Mouse (Mus musculus) midbrain, embryonic 13.5 days (tissue): ENCODE data around the gene Hoxa2. TPM values are rescaled to one million over a fixed set of nuclear protein-coding genes. Genes with fewer than 3 reads are reported as not detected.

Experiments used
- ATAC-seq: fragments of 200-750 bp; cut with Nextera tagmentation; 2 replicates; pipeline ENCODE4 v1.8.0; 2017; ENCODE audit warnings: mild to moderate bottlenecking, moderate TSS enrichment, moderate library complexity
- H3K27ac ChIP-seq: fragments of 300-500 bp; sonication (generic); 2 replicates; pipeline ENCODE4 v1.5.1; 2015; ENCODE audit warnings: inconsistent platforms, mild to moderate bottlenecking, moderate library complexity
- H3K27me3 ChIP-seq: fragments of 300-500 bp; sonication (generic); 2 replicates; pipeline ENCODE4 v1.6.1; 2015; ENCODE audit warnings: mild to moderate bottlenecking, inconsistent platforms
- H3K36me3 ChIP-seq: fragments of 300-500 bp; sonication (generic); 2 replicates; pipeline ENCODE4 v1.6.1; 2015; ENCODE audit warnings: mild to moderate bottlenecking, inconsistent platforms
- H3K4me1 ChIP-seq: fragments of 300-500 bp; sonication (generic); replicated peaks from 2 replicates; pipeline ENCODE4 v1.6.1; 2015; ENCODE audit warnings: inconsistent platforms
- H3K4me2 ChIP-seq: fragments of 300-500 bp; sonication (generic); replicated peaks from 2 replicates; pipeline ENCODE4 v1.6.1; 2015; ENCODE audit warnings: moderate library complexity, mild to moderate bottlenecking, inconsistent platforms
- H3K4me3 ChIP-seq: fragments of 300-500 bp; sonication (generic); replicated peaks from 2 replicates; pipeline ENCODE4 v1.5.1; 2015; ENCODE audit warnings: mild to moderate bottlenecking, inconsistent platforms
- H3K9ac ChIP-seq: fragments of 300-500 bp; sonication (generic); replicated peaks from 2 replicates; pipeline ENCODE4 v1.6.1; 2015; ENCODE audit warnings: mild to moderate bottlenecking, inconsistent platforms
- H3K9me3 ChIP-seq: fragments of 300-500 bp; sonication (generic); 2 replicates; pipeline ENCODE4 v1.6.1; 2016; ENCODE audit warnings: mild to moderate bottlenecking, inconsistent platforms
- WGBS: fragments of 180-500 bp; shearing (Covaris S2); methylation state at CpG from one replicate; pipeline ENCODE4 v1.1.7; 2015; 5-methylcytosine and 5-hydroxymethylcytosine counted together
- polyA plus RNA-seq: library from polyadenylated mRNA; unstranded; fragments of >200 nt; fragmentation: Nextera tagmentation; extraction: Ambion mirVana; gene quantifications from 2 replicates; pipeline ENCODE4 v1.2.1, GENCODE M21; 2015

Gene Hoxa2
- polyA plus RNA-seq, 1 experiment from 2014 or later, result not detected

DNA sequence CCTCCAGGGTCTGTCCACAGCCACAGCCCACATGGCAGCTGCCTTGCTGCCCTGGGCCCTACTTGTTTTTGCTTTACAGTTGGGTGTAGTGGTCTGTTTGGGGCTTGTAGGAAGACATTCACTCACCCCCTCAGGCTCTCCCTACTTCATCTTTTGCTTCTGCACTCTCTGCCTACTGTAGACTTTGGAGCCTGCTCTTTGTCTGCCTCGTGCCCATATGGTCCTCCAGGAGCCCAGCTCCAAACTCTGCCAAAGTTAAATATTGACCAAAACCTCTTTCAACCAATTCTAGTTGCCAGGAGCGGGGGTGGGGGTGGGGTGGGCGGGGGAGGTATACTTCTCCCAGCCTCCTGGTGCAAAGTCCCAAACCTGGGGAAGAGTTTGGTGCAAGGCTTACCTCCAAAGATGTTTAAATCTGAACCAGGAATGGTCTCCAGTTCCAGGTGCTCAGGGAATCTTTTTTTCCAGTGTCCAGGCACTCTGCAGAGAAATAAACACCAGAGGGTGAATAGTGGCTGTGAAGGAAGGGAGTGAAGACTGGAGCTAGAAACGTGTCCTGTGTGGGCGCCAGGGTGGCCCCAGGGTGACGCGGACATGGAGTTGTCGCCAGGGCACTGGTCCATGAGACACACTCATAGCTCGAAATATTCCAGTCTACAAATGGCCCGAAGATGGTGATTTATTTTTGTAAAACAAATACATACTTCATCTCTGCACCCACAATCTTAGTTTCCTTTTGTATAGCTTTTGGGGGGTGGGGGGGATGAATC lies 18.9 kb upstream of the Hoxa2 start:
- 5% methylated on average over 10 of the region's 10 CpGs for WGBS
- H3K4me1 ChIP-seq, result no peaks in the 10 kb centered on the region
- no peak overlapping the region for H3K27ac ChIP-seq
- H3K4me2 ChIP-seq, result no peak overlapping the region
- H3K4me3 ChIP-seq, result no peak overlapping the region
- H3K27me3 ChIP-seq, result peaks cover 100% of the 10 kb centered on the region
- H3K9me3 ChIP-seq, result no peaks in the 10 kb centered on the region
- ATAC-seq, result no peak
- H3K36me3 ChIP-seq, result no peaks in the 10 kb centered on the region
- no peak overlapping the region for H3K9ac ChIP-seq

DNA sequence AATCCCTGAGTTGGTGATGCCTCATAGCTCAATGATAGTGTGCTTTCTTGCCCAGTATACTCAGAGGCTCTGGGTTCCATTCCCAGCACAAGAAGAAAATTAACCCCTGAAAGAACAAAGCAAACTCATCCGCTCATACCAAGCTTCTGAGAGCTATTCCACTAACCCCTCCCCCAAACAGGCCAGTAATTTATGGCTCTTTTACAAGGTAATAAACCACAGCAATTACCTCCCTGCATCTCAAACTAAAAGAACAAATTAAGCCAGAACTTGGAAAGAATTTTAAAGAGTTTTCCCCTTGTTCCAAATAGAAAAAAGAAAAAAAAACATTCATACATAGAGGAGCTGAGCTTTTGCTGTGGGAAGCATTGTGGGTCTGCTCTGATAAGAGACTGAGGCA lies 18.2 kb upstream of the Hoxa2 start:
- no peaks in the 10 kb centered on the region for H3K36me3 ChIP-seq
- no peak overlapping the region for H3K27ac ChIP-seq
- H3K27me3 ChIP-seq, result peaks cover 100% of the 10 kb centered on the region
- no peak overlapping the region for H3K4me2 ChIP-seq
- 7% methylated on average over 1 of the region's 1 CpGs for WGBS
- H3K9ac ChIP-seq, result no peak overlapping the region
- no peaks in the 10 kb centered on the region for H3K9me3 ChIP-seq
- H3K4me3 ChIP-seq, result no peak overlapping the region
- no peak for ATAC-seq
- no peaks in the 10 kb centered on the region for H3K4me1 ChIP-seq

DNA sequence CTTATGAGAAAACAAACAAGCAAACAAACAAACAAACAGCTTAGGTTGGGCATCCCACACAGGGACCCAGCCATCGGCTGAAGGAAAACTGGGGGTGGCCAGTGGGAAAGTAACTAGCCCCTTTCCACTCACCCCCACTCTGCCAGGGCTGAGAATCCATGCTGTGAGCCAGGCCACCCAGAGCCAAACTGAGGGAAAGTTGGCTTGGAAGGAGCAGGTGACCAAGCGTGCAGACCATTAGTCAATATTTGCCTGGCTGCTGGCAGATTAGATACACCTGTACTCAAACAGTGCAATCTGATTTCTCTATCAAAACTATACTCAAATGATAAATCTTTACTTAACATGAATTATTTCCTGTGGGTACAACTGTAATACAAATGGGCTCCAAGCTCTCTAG lies 17.4 kb upstream of the Hoxa2 start:
- H3K4me3 ChIP-seq, result no peak overlapping the region
- no peak overlapping the region for H3K4me2 ChIP-seq
- H3K27ac ChIP-seq, result no peak overlapping the region
- H3K36me3 ChIP-seq, result no peaks in the 10 kb centered on the region
- no peaks in the 10 kb centered on the region for H3K9me3 ChIP-seq
- 9% methylated on average over 2 of the region's 2 CpGs for WGBS
- no peaks in the 10 kb centered on the region for H3K4me1 ChIP-seq
- H3K9ac ChIP-seq, result no peak overlapping the region
- ATAC-seq, result no peak
- H3K27me3 ChIP-seq, result peaks cover 100% of the 10 kb centered on the region

DNA sequence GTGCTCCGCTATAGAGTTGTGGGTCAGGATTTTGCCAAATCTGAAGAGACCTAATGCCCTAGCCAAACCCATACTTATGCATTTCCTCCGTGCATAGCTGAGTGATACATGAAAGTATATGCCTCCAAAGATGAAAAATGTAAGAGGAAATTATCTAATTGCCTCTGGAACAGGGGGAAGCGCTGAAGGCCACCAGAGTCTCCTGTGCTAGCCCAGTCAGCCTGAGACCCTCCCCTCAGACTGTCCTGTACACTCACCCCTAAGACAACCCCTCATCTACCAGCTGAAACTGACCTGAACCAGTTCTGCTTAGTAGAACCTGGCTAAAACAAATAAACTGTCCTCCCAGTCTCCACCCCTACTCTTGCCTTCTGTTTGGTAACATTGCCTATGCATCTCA lies 16.1 kb upstream of the Hoxa2 start:
- Histone ChIP-seq H3K27me3 (peaks cover 100% of the 10 kb centered on the region), H3K4me1 (no peaks in the 10 kb centered on the region), H3K4me3 (no peak overlapping the region), H3K36me3 (no peaks in the 10 kb centered on the region), H3K27ac (no peak overlapping the region), H3K4me2 (no peak overlapping the region), H3K9me3 (no peaks in the 10 kb centered on the region), H3K9ac (no peak overlapping the region)
- 2% methylated on average over 3 of the region's 3 CpGs for WGBS
- no peak for ATAC-seq

DNA sequence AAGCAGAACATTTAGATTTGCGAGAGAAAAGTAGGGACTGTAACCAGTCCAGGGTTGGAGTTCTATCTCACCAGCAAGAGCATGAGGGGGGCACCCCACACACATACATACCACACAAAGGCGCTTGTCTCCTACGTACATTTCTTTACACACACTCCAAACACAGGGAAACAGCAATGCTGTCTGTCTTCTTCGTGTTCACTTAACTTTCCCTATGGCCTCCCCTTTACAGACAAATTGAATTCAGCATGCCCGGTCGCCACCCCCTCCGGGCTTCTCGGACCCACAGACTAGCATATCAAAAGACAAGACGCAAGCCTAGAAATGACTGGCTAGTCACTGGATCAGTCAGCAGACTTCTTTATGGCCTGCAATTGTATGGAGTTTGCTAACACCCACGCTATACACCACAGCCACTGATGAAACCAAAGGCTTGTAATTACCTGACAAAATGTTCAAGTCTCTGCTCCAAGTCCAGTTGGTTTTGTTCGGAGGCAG lies 15.6 kb upstream of the Hoxa2 start:
- Histone ChIP-seq H3K27ac (no peak overlapping the region), H3K4me3 (no peak overlapping the region), H3K9me3 (no peaks in the 10 kb centered on the region), H3K36me3 (no peaks in the 10 kb centered on the region), H3K9ac (no peak overlapping the region), H3K4me2 (no peak overlapping the region), H3K4me1 (no peaks in the 10 kb centered on the region), H3K27me3 (peaks cover 100% of the 10 kb centered on the region)
- 3% methylated on average over 11 of the region's 11 CpGs for WGBS
- no peak for ATAC-seq

DNA sequence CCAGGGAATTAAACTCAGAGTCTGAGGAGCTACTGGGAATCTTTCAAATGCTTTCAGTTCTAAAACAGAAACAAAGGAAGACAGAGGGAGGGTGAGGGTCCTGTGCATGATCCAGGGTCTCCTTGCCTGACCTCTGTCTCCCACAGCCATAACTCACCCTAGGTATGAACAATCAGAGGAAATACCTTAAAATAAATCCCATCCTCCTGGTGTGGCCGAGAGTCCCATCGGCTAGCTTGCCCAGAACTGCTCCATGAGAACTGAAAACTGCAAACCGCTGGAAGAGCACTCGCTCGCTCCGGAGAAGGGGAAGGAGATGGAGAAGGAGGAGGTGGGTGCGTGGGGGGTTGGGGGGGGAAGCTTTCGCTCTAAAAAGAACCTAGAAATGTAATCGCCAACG lies 15.1 kb upstream of the Hoxa2 start:
- no peaks in the 10 kb centered on the region for H3K9me3 ChIP-seq
- 1% methylated on average over 10 of the region's 10 CpGs for WGBS
- H3K27me3 ChIP-seq, result peaks cover 100% of the 10 kb centered on the region
- no peak overlapping the region for H3K27ac ChIP-seq
- no peak overlapping the region for H3K4me2 ChIP-seq
- H3K4me3 ChIP-seq, result no peak overlapping the region
- H3K4me1 ChIP-seq, result no peaks in the 10 kb centered on the region
- ATAC-seq, result no peak
- no peak overlapping the region for H3K9ac ChIP-seq
- H3K36me3 ChIP-seq, result no peaks in the 10 kb centered on the region

DNA sequence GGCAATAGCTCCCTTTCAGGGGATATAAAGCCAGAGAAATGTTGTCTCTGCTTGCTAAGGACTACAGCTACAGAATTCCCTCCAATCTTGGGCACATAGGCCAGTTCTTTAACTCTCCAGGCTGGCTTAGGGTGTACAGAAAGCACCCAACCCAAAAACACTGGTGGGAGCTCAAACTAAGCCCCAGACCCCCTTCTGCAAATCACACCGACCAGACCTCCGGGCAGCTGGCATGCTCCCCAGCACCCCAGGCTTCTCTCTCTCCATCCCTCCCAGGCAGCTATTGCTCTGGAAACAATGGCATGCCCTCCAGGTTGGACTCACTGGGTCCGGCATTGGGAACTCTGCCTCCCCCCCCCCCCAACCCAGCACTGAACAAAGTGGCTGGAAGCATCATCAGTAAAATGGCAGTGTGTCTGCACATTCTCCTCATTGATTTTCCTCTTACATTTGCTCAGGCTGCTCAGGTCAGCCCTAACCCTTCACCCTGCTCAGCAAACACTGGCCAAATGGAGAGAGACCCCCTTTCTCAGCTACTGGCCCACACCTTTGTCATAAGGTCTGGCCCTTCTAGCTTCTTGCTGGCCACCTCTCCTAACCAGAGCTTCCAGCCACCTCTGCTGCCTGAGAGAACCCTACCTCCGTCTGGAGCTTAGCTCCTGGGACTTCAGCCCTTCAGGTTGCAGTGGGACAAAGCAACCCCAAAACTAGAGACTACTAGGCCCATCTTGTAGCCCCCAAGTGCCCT lies 14.5 kb upstream of the Hoxa2 start:
- Histone ChIP-seq H3K4me3 (no peak overlapping the region), H3K27ac (no peak overlapping the region), H3K36me3 (no peaks in the 10 kb centered on the region), H3K9me3 (no peaks in the 10 kb centered on the region), H3K4me2 (no peak overlapping the region), H3K4me1 (no peaks in the 10 kb centered on the region), H3K9ac (no peak overlapping the region), H3K27me3 (peaks cover 99% of the 10 kb centered on the region)
- 2% methylated on average over 4 of the region's 4 CpGs for WGBS
- no peak for ATAC-seq

DNA sequence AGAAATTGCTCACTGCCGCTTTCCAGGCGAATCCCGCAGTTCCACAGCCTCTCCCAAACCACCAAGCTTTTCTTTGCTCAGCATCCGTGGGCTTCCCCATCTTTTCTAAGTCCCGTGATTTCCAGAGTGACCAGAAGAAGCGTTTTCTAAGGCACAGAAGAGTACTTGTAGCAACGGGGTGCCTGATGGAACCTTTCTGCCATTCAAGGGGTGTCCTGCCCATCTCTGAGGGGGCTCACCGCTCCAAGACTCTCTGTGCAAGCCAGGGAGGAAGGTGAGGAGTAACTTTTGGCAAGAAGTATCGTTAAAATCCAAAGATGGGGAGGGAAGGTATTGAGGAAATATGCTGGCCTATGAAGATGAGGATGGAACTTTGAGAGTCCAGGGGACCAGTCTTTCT lies 13.2 kb upstream of the Hoxa2 start:
- Histone ChIP-seq H3K9ac (no peak overlapping the region), H3K27ac (no peak overlapping the region), H3K27me3 (peaks cover 99% of the 10 kb centered on the region), H3K9me3 (no peaks in the 10 kb centered on the region), H3K4me2 (no peak overlapping the region), H3K36me3 (no peaks in the 10 kb centered on the region), H3K4me1 (peaks cover under 1% of the 10 kb centered on the region), H3K4me3 (no peak overlapping the region)
- 1% methylated on average over 9 of the region's 9 CpGs for WGBS
- ATAC-seq, result no peak

DNA sequence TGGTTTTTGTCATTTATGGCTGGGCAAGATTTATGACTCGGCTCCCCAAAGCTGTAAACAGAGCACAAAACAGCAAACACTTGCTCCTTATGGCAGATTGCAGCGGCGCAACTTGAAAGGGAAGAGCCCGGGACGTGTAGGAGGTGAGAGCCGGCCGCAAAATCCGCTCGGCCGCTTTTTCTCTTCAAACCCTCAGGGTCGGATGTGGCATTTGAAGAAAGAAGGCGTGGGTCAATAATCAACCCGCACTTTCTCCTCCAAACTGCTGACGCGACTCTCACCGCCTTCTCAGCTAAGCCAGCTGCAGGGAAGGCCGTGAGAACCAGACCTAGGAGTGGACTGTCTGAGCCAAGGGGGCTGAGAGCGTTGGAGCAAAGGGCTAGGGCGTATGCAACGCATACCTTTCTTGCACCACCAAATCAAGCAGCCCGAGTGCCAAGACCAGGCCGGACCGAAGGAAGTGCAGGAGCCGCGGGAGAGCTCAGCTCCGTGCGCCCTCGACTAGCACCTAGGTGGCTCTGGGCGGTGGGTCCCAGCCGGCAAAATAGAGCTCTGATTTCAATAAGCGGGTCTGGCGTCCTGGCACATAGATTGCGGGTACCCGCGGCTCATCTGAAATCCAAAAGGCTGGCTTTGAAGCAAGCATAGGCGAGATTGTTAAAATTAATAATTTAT lies 12.6 kb upstream of the Hoxa2 start, which contains the start of gene 5730596B20Rik:
Gene 5730596B20Rik, plus strand, starts transcription at position 438 of the 675 bp plus-strand sequence.
- Histone ChIP-seq H3K27me3 (peaks cover 99% of the 10 kb centered on the region), H3K4me1 (peaks cover 7% of the 10 kb centered on the region), H3K4me3 (no peak within 1 kb of the TSS), H3K27ac (no peak within 1 kb of the TSS), H3K36me3 (no peaks in the 10 kb centered on the region), H3K9ac (no peak within 1 kb of the TSS), H3K4me2 (no peak within 1 kb of the TSS), H3K9me3 (no peaks in the 10 kb centered on the region)
- no peak for ATAC-seq
- under 1% methylated on average over 36 of the region's 36 CpGs for WGBS

DNA sequence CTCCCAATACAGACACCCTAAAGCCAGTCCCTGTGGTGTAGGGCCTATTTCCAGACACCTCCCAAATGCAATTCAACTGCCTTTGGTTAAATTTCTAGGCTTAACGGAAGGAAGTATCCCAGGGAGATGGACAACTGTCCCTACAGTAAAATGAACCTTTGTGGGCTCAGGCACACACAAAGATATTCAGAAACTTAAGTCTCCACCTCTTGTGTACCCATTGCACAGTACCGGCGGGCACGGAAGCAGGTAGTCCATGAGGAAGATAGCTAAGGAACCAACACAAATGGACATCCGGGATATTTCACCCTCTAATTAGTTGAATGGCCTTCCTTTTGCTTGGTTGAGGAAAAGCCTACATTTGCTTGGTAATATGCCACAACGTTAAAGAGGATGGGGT lies 11.8 kb upstream of the Hoxa2 start:
- peaks cover 7% of the 10 kb centered on the region for H3K4me1 ChIP-seq
- no peak overlapping the region for H3K4me2 ChIP-seq
- no peak overlapping the region for H3K4me3 ChIP-seq
- WGBS, result 1% methylated on average over 6 of the region's 6 CpGs
- H3K36me3 ChIP-seq, result no peaks in the 10 kb centered on the region
- H3K9ac ChIP-seq, result no peak overlapping the region
- no peak for ATAC-seq
- peaks cover 99% of the 10 kb centered on the region for H3K27me3 ChIP-seq
- no peak overlapping the region for H3K27ac ChIP-seq
- no peaks in the 10 kb centered on the region for H3K9me3 ChIP-seq

DNA sequence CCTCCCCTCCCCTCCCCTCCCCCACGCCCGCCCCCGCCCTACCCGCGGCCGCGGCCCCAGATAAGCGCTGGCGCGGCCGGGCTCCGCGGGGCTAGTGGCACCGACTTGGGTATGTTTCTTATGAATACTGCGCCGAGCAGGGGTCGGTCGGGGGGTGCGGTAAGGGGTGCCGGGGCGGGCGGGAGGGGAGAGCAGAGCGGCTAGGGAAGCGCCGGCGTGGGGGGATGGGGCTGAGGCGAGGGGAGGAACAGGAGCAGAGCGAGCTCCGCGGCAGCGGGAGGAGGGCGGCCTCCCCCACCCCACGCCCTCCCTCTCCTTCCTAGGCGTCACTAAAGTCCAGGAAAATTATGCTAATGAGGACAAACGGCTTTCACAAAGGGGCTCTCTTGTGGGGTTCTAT lies 11.2 kb upstream of the Hoxa2 start:
- WGBS, result under 1% methylated on average over 21 of the region's 35 CpGs
- Histone ChIP-seq H3K4me2 (no peak overlapping the region), H3K4me3 (no peak overlapping the region), H3K9me3 (no peaks in the 10 kb centered on the region), H3K9ac (no peak overlapping the region), H3K27me3 (peaks cover 99% of the 10 kb centered on the region), H3K4me1 (peaks cover 7% of the 10 kb centered on the region), H3K27ac (no peak overlapping the region), H3K36me3 (no peaks in the 10 kb centered on the region)
- no peak for ATAC-seq
